Mouse (Mus musculus): ENCODE results near the gene 1810024B03Rik.
"Not testable (repeated sequence)": the region's sequence is repeated elsewhere in the genome, so short reads cannot be mapped to it uniquely, and the experiment has no call there.

Gene 1810024B03Rik

DNA sequence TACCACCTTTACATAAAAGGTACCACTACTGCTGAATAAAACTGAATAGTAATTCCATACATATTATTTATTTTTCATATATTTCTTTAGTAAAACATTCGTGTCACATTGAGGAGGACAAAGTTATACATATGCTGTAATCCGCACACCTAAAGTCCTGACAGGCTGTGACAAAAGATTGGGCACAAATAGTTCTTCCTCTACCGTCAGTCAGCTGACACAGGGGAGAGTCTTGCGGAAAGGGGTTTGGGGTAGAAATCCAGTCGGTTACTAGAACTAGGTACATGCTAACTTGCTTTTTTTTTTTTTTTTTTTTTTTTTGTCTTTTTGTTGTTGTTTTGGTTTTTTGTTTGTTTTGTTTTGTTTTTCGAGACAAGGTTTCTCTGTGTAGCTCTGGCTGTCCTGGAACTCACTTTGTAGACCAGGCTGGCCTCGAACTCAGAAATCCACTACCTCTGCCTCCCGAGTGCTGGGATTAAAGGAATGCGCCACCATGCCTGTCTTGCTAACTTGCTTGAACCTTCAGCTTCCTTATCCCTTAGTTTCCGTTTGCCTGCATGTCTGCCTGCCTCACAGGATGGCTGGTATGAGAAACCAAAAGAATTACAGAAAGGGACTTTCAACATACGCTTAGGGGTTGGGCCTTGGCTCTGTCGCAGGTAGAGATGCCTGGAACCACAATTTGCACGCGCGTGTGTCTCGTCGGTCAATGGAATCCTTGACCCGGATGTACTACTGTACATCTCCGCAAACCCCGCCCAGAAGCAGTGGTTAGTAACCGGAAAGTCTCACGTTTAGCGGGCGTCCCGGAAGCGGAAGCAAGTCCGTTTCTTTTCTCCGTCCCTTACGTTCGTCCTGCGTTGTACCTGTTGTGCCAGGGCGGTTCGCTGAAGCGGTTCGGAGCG is at the start of gene 1810024B03Rik, which contains the start of gene Snrnp200:
TSS of gene 1810024B03Rik (minus strand) at position 734 of the 905 bp plus-strand sequence.
TSS of gene Snrnp200 (plus strand) at position 840 of the 905 bp plus-strand sequence.
- DNase-seq (ENCODE audit: low spot score in 2 of 2) = peak; percentile 94 to 95

DNA sequence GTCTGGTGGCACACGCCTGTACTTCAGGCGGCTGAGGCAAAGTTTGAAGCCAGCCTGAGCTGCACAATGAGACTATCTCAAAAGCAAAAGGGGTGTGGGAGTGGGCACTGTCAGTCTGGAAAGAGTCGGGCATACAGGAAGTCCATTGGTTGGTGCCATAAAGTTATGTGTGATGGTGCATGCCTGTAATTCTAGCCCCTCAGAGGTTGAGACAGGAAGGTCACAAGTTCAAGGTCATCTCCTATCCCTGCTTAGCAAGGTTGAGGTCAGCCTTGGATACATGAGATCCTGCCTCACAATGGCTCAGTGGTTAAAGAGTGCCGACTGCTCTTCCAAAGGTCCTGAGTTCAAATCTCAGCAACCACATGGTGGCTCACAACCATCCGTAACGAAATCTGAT is 47.2 kb upstream of the 1810024B03Rik start:
- no peak for DNase-seq (ENCODE audit: low spot score in 2 of 2)

DNA sequence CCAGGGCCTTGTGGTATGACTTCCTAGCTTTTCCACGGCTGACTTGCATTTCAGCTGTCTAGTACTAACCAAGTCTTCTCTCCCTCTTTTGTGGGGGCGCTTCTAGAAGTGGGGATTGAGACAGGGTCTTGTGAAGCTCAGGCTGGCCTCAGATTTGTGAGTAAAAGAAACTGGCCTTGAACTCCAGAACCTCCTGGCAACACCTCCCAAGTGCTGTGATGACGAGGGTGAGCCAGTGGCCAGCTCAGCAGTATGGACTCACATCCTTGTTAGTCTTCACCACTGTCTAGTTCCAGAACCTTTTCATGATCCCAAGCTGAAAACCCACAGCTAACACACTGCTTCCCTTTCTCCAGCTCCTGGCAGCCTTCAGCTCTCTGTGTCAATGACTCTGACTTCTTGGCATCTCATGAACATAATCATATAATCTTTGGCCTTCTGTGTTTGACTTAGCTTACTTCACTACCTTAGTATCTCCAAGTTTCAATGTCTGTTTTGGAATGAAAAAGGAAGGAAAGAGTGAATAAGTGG is 46.6 kb upstream of the 1810024B03Rik start:
- no peak for DNase-seq (ENCODE audit: low spot score in 2 of 2)

DNA sequence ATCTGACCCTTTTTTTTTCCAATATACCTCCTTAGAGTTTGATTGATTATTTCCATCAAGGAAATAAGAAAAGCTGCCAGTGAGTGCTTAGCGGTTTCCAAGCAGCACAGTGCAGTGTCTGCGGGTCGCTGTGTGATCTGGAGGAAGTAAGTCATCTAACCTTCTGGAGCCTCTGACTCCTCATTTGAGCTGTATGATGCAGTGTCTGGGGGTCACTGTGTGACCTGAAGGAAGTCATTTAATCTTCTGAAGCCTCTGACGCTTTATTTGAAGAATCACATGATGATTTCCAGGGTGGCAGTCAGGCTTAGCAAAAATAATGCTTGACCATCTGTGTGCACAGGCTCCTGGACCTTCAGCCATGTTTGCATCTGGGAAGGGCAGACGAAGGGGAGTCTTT is 44.7 kb upstream of the 1810024B03Rik start:
- no peak for DNase-seq (ENCODE audit: low spot score in 2 of 2)

DNA sequence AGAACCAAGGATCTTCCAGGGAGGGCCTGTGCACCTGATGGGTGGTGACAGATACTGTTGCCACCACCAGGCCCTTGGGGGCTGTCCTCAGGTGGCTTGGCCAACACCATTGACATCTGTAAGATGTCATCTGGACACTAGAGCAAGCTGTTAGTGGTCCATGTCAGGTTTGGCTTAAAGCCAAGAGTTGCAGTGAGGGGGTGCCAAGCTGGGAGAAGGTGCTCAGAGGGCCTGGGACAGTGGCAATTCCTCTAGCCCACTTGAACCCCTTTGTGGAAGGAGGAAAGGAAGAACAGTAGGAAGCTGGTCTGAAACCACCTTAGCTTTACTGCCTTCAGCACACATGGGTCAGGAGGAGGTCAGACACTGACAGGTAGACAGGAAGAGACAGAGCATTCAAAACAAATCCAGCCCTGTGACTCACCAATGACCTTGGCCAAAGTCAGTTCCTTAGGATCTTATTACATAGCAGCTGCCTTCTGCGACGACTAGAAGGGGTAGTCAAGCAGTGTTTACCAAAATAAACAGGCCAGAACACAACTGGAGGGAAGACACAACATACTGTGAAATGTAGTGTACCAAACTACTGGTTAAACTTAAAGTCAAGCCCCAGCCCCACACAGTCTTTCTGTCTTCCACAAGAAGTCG is 43.9 kb upstream of the 1810024B03Rik start:
- no peak for DNase-seq (ENCODE audit: low spot score in 2 of 2)

DNA sequence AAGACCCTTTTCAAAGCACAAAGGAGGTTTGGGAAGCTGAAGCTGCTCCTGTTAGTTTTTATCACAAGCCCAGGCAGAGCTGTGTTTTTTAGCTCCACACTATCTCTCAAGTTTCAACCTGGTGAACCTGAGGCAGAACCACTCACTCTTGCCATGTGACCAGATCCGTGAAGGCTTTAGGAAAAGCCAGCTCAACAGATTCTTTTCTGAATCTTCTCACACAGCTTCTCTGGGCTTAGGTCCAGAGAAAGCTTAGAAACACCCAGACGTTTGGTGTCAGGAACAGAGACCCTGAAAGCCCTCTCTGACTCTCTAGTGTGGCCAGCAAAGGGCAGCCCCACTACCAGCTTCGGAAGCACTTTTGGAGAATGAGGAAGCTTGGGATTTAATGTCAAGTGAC is 43.4 kb upstream of the 1810024B03Rik start:
- DNase-seq (ENCODE audit: low spot score in 2 of 2) = no peak

DNA sequence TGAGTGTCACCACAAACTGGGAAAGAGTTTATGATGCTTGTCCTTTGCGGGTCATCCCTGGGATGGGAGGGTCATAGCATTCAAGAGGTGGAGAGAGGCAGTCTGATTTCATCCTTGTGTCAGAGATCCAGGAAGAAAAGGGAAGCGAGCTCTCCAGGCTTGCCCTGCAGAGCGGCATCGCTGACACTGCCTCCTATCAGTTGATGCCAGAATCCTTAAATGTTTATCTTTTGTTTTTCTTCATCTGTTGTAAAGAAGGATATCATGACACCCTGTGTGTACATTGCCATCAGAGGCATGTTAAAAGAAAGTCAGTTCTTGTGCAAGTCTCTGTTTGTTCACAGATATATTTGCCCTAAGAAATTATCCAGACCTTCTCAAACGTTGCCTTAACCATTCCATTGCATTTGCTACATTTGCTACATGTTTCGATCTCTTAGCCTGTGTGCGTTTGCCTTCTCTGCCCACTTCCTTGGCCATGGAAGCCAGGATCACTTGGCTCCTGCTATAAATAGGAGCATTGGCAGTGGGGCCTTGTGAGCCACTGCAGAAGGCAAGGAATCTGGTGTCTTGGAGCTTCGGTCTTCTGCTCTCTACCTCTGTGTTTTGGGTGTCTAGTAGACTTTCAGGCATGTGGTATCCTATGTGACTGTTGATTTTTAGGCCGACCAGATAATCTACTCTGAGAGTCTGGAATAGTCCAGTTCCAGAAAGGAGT is 42.4 kb upstream of the 1810024B03Rik start:
- no peak for DNase-seq (ENCODE audit: low spot score in 2 of 2)

DNA sequence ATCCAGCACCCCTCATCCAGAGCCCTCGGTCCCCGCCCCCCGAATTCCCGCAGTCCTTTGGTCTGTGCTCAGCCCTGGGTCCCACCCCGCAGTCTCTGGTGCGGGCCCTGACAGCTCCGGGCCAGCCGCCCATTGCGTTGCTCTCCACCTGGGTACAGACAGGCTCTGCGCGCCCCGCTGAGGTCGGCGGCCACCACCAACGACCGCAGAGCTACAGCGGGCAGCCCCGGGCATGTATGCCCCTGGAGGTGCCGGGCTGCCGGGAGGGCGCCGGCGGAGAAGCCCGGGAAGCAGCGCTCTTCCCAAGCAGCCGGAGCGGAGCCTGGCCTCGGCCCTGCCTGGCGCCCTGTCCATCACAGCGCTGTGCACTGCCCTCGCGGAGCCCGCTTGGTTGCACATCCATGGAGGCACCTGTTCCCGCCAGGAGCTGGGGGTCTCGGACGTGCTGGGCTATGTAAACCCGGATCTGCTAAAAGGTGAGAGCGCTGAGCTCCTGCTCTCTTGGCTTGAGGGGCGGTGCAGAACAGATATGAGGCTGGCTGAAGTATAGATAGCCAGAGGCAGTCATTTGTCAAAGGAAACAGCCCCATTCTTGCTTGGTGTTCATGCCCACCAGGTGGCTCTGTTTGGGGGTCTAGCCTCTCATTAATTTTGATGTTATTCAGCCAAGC is 40.4 kb upstream of the 1810024B03Rik start:
- peak; percentile 35 to 55 for DNase-seq (ENCODE audit: low spot score in 2 of 2)

DNA sequence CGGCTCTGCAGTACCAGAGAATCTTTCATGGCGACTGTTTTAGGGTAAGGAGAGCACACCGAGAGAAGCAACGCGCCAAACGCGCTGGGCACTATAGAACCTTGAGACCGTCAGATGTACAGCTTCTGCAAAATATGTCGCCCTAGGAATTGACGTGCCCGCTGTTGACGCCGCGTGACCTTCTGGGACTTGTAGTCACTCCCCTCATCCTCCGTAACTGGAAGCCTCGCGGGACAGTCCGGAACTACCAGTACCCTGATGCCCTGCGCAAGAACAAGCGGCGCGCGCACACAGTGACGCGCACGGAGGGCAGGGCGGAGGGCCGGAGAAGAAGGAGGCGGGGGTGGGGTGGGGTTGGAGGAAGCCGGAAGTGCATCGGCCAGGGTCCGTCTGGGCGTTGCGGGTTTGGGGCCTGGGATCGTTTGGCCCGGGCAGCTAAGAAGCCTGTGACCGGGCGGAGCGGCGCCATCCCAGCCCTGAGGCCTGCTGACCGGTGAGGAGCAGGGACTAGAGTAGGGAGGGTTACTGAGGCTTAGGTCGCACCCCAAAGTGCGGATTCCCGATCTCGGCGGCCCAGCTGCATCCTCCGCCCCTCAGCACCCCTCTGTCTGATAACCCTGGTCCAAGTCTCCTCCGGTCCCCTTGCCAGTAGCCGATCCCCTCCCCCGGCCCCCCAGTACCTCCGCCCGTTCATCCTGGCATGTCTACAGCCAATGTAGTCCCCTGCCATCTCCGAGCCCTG is 39.7 kb upstream of the 1810024B03Rik start, which contains the start of the genes Ciao1 and Tmem127:
TSS of gene Ciao1 (minus strand) at position 225 of the 742 bp plus-strand sequence.
TSS of gene Tmem127 (plus strand) at position 317 of the 742 bp plus-strand sequence.
- DNase-seq (ENCODE audit: low spot score in 2 of 2) = peak; percentile 96 to 97

DNA sequence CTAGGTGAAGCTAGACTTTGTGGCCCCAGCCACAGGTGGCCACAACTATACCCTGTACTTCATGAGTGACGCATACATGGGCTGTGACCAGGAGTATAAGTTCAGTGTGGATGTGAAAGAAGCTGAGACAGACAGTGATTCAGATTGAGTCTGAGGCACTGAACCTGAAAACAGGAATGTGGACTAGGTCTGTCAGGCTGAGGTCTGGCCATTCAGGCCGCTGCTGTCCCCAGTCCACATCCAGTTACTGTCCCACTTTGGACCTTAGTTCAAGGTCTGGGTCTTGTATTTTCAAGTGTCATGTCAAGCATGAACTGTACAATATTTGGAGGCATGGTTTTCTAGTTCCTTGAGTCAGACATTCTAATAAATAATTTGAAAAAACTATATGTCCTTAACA is 32.0 kb upstream of the 1810024B03Rik start:
- no peak for DNase-seq (ENCODE audit: low spot score in 2 of 2)

DNA sequence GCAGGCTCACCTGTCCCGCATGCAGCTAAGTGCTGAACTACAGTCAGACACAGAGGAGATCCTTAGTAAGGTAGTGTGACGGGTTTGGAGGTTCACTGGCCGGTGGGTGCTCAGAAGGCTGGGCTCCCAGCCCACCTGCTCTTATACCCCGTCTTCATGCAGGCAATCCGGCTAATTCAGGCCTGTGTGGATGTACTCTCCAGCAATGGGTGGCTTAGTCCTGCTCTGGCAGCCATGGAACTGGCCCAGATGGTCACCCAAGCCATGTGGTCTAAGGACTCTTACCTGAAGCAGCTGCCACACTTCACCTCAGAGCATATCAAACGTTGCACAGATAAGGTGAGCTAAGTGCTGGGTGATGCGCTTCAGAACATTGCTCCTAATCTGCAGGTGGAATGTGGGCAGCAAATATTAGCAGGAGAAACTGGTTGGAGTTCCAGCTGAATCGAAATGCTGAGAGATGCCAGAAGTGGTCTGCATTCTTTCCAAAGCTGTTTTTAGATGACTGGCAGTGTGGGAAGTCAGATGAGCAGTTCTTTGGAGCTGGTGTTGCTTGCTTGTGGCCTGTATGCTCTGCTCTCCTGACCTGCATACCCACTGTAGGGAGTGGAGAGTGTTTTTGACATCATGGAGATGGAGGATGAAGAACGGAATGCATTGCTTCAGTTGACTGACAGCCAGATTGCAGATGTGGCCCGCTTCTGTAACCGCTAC is 30.0 kb upstream of the 1810024B03Rik start:
- DNase-seq (ENCODE audit: low spot score in 2 of 2) = no peak

DNA sequence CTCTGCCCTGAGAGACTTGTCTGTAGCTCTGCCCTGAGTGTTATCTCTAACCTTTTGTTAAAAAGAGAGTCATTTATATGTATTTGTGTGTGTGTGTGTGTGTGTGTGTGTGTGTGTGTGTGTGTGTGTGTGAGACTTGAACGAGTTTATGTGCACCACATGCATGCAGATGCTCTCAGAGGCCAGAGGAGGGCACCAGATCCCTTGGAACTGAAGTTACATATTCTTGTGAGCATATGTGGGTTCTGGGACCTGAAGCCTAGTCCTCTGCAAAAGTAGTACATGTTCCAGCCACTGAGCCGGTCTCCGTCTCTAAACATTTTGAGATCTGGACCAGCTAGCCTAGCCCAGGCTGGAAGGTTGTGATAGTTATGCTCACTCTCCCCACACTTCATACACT is 17.2 kb upstream of the 1810024B03Rik start:
- no peak for DNase-seq (ENCODE audit: low spot score in 2 of 2)

DNA sequence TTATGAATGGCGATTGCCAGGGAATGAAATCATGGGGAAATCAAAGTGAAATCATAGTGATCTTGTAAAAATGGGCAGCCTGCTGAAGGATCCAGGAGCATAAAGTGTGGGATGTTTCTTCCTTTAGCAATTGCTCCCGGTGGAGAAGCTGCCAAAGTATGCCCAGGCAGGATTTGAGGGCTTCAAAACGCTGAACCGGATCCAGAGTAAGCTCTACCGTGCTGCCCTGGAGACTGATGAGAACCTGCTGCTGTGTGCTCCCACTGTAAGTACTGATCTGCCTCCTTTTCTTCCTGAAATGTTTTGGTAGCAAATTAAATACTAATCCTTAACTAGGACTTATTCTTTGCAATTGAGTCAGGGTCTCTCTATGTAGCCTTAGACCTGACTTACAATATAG is 9.7 kb upstream of the 1810024B03Rik start:
- DNase-seq (ENCODE audit: low spot score in 2 of 2) = no peak

DNA sequence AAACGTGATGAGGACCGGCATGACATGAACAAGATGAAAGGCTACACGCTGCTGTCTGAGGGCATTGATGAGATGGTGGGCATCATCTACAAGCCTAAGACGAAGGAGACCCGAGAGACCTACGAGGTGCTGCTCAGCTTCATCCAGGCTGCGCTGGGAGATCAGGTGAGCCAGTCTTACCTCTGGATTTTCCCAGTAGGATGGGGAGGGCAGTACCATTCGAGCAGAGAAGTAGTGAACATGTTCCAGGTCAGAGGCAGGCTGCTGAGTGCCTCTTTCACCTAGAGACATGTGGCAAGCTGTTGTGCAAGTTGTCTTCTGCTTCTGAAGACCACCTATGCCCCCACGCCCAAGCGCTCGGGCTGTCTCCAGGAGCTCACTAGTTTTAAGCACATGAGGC is 2.6 kb upstream of the 1810024B03Rik start:
- DNase-seq (ENCODE audit: low spot score in 2 of 2) = no peak

DNA sequence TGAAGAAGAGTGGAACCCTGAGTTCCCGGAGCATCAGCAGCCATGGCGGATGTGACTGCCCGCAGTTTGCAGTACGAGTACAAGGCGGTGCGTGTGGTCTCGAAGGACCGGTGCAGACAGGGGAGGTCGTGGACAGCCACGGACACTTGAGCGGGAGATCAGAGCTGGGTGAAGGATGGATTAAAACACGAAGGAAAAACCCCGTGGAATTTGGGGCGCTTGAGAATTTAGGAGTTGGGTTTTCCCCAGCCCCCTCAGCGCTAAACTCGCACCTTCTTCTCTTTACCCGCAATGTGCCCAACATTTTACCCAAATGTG is 331 bp upstream of the 1810024B03Rik start:
- DNase-seq (ENCODE audit: low spot score in 2 of 2) = no peak

DNA sequence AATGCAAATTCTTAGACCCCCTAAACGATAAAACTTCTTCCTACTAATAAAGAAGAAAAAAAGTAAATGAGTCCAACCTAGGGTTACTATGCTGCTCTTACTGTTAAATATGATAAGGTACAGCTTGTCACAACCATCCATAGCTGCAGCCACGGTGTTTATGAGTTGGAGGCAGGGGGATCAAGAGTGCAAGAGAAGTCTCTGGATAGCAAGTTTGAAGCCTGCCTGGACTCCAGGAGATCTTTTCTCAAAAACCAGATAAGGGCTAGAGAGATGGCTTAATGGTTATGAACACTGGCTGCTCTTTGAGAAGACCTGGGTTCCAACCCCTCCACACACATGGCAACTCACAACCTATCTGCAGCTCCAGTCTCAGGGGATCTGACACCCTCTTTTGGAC is 1.2 kb downstream of the 1810024B03Rik start:
- no peak for DNase-seq (ENCODE audit: low spot score in 2 of 2)

DNA sequence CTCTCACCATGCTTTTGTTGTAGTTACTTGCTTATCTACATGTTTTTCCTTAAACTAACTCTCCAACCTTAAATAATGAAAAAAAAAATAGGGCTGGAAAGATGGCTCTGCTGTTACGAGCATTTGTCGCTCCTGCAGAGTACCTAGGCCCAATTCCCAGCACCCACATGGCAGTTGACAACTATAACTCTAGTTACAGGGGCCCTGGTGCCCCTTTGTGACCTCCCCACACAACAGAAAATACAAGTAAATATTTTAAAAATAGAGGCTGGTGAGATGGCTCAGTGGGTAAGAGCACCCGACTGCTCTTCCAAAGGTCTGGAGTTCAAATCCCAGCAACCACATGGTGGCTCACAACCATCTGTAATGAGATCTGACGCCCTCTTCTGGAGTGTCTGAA is 2.1 kb downstream of the 1810024B03Rik start:
- DNase-seq (ENCODE audit: low spot score in 2 of 2) = not testable (repeated sequence)

DNA sequence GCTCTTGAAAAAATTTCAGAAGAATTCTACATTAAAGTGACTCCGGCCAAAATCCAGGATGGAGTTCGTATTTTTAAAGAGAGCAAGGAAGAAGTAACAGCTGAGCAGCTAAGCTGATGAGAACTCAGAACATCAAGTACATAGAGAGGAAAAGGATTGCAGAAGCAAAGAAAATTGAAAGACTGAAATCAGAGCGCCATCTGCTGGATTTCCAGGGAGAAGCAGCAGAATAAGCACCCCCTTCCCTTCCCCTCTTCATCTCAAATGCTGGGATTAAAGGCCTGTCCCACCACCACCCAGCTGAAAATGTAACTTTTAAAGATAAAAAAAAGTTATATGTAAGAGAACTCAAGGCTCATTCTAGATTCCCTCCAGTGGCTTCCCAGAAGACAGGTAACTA is 3.1 kb downstream of the 1810024B03Rik start:
- DNase-seq (ENCODE audit: low spot score in 2 of 2) = peak; percentile 53 to 67

DNA sequence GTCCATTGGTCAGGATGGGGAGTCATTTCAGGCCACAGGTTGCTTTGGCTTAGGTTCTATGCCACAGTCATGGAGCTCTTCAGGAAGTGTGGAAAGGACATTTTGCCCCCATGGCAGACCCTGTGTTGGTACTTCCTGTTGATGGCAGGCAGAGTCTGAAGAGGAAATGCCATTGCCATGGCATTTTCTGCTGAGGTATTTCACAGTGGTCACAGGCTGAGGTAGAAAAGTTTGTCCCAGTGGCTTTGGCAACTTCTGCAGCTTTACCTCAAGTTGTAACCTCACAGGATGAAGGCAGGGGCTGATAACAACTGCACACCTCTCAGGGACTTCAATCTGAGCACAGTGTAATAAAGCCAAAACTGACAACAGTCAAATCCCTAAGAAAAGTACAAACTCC is 18.5 kb downstream of the 1810024B03Rik start:
- peak in 1 of 2 experiments; percentile 29 for DNase-seq (ENCODE audit: low spot score in 2 of 2)

Data from natural killer cell, adult 2 months (primary cell).